Mouse (Mus musculus): ENCODE results near the gene Ltc4s.

- no peak for TF ChIP-seq POLR2A (IDR thresholded peaks at IDR 0.05; ENCODE audit: insufficient read depth, low read depth, low read length)
- TF ChIP-seq CTCF (IDR thresholded peaks at IDR 0.05; ENCODE audit: insufficient read depth, low read depth, low read length): no peak
Observed at GRCm38 (mm10) chr11:50215633-50216032, 22.8 kb downstream of the Ltc4s start.
